Mouse (Mus musculus) E14TG2a.4 (cell line): Measurements from ENCODE around the gene Macrod2.

ENCODE experiments used
- H3K27me3 ChIP-seq: 2 replicates; pipeline ENCODE4 v1.6.1; 2014; ENCODE audit warnings: low read length, control low read depth; ENCODE audit not compliant: insufficient read depth
- H3K36me3 ChIP-seq: 2 replicates; pipeline ENCODE4 v1.6.1; 2014; ENCODE audit warnings: low read length, control low read depth; ENCODE audit not compliant: insufficient read depth
- H3K4me1 ChIP-seq: replicated peaks from 2 replicates; pipeline ENCODE4 v1.6.1; 2014; ENCODE audit warnings: low read depth, low read length, control low read depth
- H3K4me3 ChIP-seq: replicated peaks from 2 replicates; pipeline ENCODE4 v1.5.1; 2014; ENCODE audit warnings: mild to moderate bottlenecking, low read length
- H3K9me3 ChIP-seq: 2 replicates; pipeline ENCODE4 v1.6.1; 2014; ENCODE audit warnings: low read length, control low read depth
- CTCF ChIP-seq: conservative IDR thresholded peaks from 2 replicates; pipeline ENCODE4 v1.5.1; 2014; ENCODE audit warnings: low read length
- NANOG ChIP-seq: IDR thresholded peaks from 2 replicates; pipeline ENCODE4 v1.6.1; 2014; ENCODE audit warnings: borderline replicate concordance, low read length, mixed read lengths
- POU5F1 ChIP-seq: IDR thresholded peaks from 2 replicates; pipeline ENCODE4 v1.6.1; 2014; ENCODE audit warnings: low read length, borderline replicate concordance

Macrod2 gene

DNA sequence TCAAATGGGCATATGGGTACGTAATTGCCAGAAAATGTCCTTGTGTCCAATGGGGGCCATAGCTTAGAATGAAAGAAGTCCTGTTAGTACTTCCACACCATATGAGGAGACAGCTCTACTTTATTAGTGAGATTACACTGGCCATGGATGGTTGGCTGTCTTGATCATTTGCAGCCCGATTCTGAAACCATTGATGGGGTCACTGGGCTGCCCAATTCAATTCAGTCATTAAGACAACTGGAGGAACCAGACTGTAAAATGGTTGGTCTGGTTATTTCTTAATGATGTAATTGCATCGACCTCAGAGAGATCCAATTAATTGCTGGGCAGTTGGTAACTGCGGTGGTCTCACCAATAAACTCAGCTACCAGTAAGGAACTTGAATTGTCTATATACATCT lies 1734.1 kb downstream of the Macrod2 start:
- Histone ChIP-seq H3K4me1 (no peaks in the 10 kb centered on the region), H3K27me3 (no peaks in the 10 kb centered on the region), H3K9me3 (no peaks in the 10 kb centered on the region), H3K36me3 (no peaks in the 10 kb centered on the region), H3K4me3 (no peak overlapping the region)
- TF ChIP-seq POU5F1 (no peak), NANOG (no peak)

- H3K36me3 ChIP-seq = no peaks in the 10 kb centered on the region
- H3K4me3 ChIP-seq = no peak overlapping the region
- H3K9me3 ChIP-seq = no peaks in the 10 kb centered on the region
- H3K4me1 ChIP-seq = no peaks in the 10 kb centered on the region
- H3K27me3 ChIP-seq = no peaks in the 10 kb centered on the region
- TF ChIP-seq NANOG (no peak), CTCF (no peak), POU5F1 (no peak)
These were observed 1754.2 kb downstream of the Macrod2 start for GRCm38 (mm10) chr2:142149310-142149709.

- Histone ChIP-seq H3K36me3 (no peaks in the 10 kb centered on the region), H3K9me3 (no peaks in the 10 kb centered on the region), H3K4me3 (no peak overlapping the region), H3K4me1 (peaks cover 13% of the 10 kb centered on the region), H3K27me3 (no peaks in the 10 kb centered on the region)
- no peak for TF ChIP-seq POU5F1
- TF ChIP-seq CTCF = no peak
- TF ChIP-seq NANOG = no peak
These were observed 1768.6 kb downstream of the Macrod2 start for GRCm38 (mm10) chr2:142163506-142164275.

DNA sequence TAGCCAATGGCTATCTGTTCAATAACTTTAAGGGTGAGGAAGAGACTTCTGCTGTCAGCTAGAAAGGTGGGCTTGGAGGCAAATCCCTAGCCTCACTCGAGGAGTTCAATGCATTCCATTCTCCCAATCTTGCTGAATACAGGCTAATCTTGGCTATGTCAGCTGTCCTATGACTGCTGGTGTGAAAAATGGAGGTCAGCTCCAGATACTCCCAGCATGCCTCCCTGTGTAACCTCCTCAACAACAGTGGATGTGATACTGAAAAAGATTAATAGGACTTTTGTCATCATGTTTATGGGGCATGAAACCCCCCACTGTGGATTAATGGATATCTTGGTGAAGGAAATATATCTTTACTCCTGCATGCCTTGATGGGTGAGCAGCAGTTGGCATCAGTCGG lies 1774.5 kb downstream of the Macrod2 start:
- TF ChIP-seq NANOG (no peak), CTCF (no peak), POU5F1 (no peak)
- H3K27me3 ChIP-seq = no peaks in the 10 kb centered on the region
- no peak overlapping the region for H3K4me3 ChIP-seq
- H3K36me3 ChIP-seq = no peaks in the 10 kb centered on the region
- H3K4me1 ChIP-seq = no peaks in the 10 kb centered on the region
- no peaks in the 10 kb centered on the region for H3K9me3 ChIP-seq

- Histone ChIP-seq H3K27me3 (no peaks in the 10 kb centered on the region), H3K9me3 (no peaks in the 10 kb centered on the region), H3K4me1 (no peaks in the 10 kb centered on the region), H3K4me3 (no peak overlapping the region), H3K36me3 (no peaks in the 10 kb centered on the region)
- TF ChIP-seq NANOG = no peak
These were observed 1777.6 kb downstream of the Macrod2 start for GRCm38 (mm10) chr2:142172706-142173105.

GRCm38 (mm10) chr2:142174039-142174438 lies 1778.9 kb downstream of the Macrod2 start:
- TF ChIP-seq POU5F1 = no peak
- TF ChIP-seq NANOG = no peak
- no peak for TF ChIP-seq CTCF
- Histone ChIP-seq H3K27me3 (no peaks in the 10 kb centered on the region), H3K36me3 (no peaks in the 10 kb centered on the region), H3K4me3 (no peak overlapping the region), H3K4me1 (no peaks in the 10 kb centered on the region), H3K9me3 (no peaks in the 10 kb centered on the region)

DNA sequence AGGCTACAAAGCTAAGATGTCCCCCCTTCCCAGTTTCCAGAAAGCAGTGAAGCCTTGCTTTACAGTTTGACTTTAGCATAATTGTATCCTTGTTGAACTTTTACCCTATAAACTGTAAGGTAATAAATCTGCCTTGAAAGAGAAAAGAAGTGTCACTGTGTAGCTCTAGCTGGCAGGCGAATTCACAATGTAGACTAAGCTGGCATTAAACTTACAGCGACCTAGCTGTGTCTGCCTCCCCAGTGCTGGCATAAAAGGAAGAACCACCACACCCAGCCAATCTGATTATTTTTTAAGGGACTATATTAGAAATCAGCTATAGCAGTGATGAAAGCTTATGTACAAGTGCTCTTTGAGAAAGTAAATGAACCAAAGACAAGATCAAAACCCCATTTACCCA lies 1791.8 kb downstream of the Macrod2 start:
- Histone ChIP-seq H3K36me3 (no peaks in the 10 kb centered on the region), H3K4me1 (no peaks in the 10 kb centered on the region), H3K4me3 (no peak overlapping the region), H3K9me3 (no peaks in the 10 kb centered on the region), H3K27me3 (no peaks in the 10 kb centered on the region)
- TF ChIP-seq NANOG (no peak), POU5F1 (no peak), CTCF (no peak)

- no peak for TF ChIP-seq POU5F1
- no peak for TF ChIP-seq NANOG
- TF ChIP-seq CTCF = no peak
- Histone ChIP-seq H3K9me3 (no peaks in the 10 kb centered on the region), H3K36me3 (no peaks in the 10 kb centered on the region), H3K4me1 (no peaks in the 10 kb centered on the region), H3K27me3 (no peaks in the 10 kb centered on the region), H3K4me3 (no peak overlapping the region)
These were observed 1792.3 kb downstream of the Macrod2 start for GRCm38 (mm10) chr2:142187428-142187827.

GRCm38 (mm10) chr2:142217371-142217770 lies 1822.3 kb downstream of the Macrod2 start:
- TF ChIP-seq POU5F1 (no peak), NANOG (no peak), CTCF (no peak)

More at GRCm38 (mm10) chr2:142217371-142217770, 1822.3 kb downstream of the Macrod2 start:
- no peak overlapping the region for H3K4me3 ChIP-seq
- H3K27me3 ChIP-seq = no peaks in the 10 kb centered on the region
- no peaks in the 10 kb centered on the region for H3K9me3 ChIP-seq
- no peaks in the 10 kb centered on the region for H3K36me3 ChIP-seq
- no peaks in the 10 kb centered on the region for H3K4me1 ChIP-seq
